Mouse (Mus musculus): ENCODE data around the gene Gm28845.

- TF ChIP-seq EP300 (IDR thresholded peaks at IDR 0.05) (no peak), CTCF (IDR thresholded peaks at IDR 0.05) (no peak)
Measured at GRCm38 (mm10) chr1:65109196-65109595, 10.2 kb downstream of the Gm28845 start.

Measured in lung, postnatal 0 days (tissue).